Mouse (Mus musculus) brain, embryonic 14.5 days (tissue): ENCODE measurements around the gene Ppef1. TPM values are rescaled to one million over a fixed set of nuclear protein-coding genes. Genes with fewer than 3 reads are reported as not detected.

ENCODE experiments used
- DNase-seq: peaks from one replicate; pipeline ENCODE4 v3.0.0-alpha.2; 2011; ENCODE audit warnings: low read depth
- CTCF ChIP-seq: fragments of 200-500 bp; IDR thresholded peaks from 2 replicates; pipeline ENCODE4 v1.5.1; 2012; ENCODE audit warnings: inconsistent platforms, mild to moderate bottlenecking, moderate library complexity, borderline replicate concordance; ENCODE audit not compliant: insufficient read depth, insufficient read length; ENCODE audit errors: extremely low read depth
- POLR2A ChIP-seq: fragments of 200-500 bp; IDR thresholded peaks from 2 replicates; pipeline ENCODE4 v1.6.1; 2012; ENCODE audit warnings: mild to moderate bottlenecking, inconsistent platforms, borderline replicate concordance; ENCODE audit not compliant: poor library complexity, insufficient read depth, insufficient read length, severe bottlenecking; ENCODE audit errors: extremely low read depth
- polyA plus RNA-seq: library from polyadenylated mRNA; depleted of rRNA; stranded (reverse); fragments of >200 nt; gene quantifications from 2 replicates; pipeline ENCODE4 v1.2.3, GENCODE M21; 2012

Ppef1 gene
- polyA plus RNA-seq, 1 experiment: 1.6 TPM

- TF ChIP-seq CTCF (no peak), POLR2A (no peak)
- DNase-seq: no peak
These were observed 65.6 kb downstream of the Ppef1 start for GRCm38 (mm10) chrX:160669992-160670391.

- peak; percentile 63 for DNase-seq
- TF ChIP-seq POLR2A (no peak), CTCF (no peak)
These were observed 124.5 kb downstream of the Ppef1 start for GRCm38 (mm10) chrX:160610882-160611644.

- no peak for TF ChIP-seq CTCF
- TF ChIP-seq POLR2A: no peak
These were observed 125.1 kb downstream of the Ppef1 start for GRCm38 (mm10) chrX:160610482-160610881.

DNA sequence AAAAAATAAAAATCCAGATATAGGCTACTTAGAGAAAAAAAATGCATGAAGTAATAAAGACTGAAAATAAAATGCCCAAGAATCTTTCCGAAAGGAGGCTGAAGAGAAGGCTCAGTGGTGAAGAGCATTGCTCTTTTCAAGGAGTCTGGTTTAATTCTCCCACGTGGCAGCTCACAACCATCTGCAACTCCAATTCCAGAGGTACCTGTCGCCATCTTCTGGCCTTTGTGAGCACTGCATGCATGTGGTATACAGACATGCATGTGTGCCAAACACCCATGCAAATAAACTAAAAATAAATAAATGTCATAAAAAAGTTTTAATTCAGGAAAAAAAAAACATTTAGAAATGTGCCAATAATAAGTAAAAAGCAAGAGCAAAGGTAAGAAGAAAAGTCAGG is 125.7 kb downstream of the Ppef1 start:
- peak; percentile 28 for DNase-seq

More at GRCm38 (mm10) chrX:160610482-160610881, 125.1 kb downstream of the Ppef1 start:
- DNase-seq: no peak

GRCm38 (mm10) chrX:160603981-160604541 is 131.5 kb downstream of the Ppef1 start:
- peak; percentile 34 for DNase-seq
- TF ChIP-seq CTCF: no peak
- TF ChIP-seq POLR2A: no peak

More for the DNA sequence above, 125.7 kb downstream of the Ppef1 start:
- peak; percentile 48; the same call in 1 of the 2 replicates for TF ChIP-seq CTCF
- no peak for TF ChIP-seq POLR2A

DNA sequence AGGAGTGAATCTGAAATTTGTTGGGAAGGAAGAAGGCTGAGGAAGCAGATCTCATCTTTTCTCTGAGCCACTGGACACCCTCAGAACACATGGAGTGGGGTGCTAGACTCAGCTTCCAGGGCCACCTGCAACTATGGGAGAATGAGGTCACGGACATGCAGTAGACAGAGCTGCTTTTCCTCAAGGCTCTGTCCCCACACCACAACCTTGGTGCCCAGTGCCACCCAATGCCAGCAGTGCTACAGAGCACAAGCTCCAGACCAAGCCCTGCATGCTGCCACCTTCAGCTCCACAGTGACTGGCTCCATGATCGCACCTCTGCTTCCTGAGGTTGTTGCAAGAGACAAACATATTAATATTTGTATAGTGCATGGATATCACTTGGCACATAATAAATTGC is 132.2 kb downstream of the Ppef1 start:
- no peak for DNase-seq
- TF ChIP-seq POLR2A: no peak

GRCm38 (mm10) chrX:160602770-160603169 is 132.8 kb downstream of the Ppef1 start:
- DNase-seq: no peak
- TF ChIP-seq CTCF: no peak
- no peak for TF ChIP-seq POLR2A

DNA sequence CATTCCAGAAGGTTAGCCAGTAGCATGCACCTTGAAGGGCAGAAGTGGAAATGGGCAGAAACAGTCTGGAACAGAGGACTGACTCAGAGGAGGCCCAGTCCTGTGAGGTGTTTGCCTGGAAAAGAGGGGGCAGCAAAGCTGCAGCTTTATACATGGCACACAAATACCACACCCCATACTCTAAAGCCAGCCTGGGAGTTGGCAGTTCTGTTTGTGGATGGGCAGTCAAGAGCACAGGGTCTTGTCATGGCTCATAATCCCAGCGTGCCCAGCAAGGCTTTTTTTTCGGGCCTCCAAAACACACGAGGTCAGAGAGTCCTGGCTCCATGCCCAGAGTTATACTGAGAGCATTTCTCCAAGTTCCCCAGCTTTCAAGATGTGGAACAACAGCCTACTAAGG is 134.5 kb downstream of the Ppef1 start:
- DNase-seq: peak; percentile 52

GRCm38 (mm10) chrX:160598562-160599458 is 136.8 kb downstream of the Ppef1 start:
- peak; percentile 93 for DNase-seq
- TF ChIP-seq CTCF (no peak), POLR2A (no peak)

More for the DNA sequence above, 134.5 kb downstream of the Ppef1 start:
- TF ChIP-seq POLR2A: no peak
- TF ChIP-seq CTCF: no peak

DNA sequence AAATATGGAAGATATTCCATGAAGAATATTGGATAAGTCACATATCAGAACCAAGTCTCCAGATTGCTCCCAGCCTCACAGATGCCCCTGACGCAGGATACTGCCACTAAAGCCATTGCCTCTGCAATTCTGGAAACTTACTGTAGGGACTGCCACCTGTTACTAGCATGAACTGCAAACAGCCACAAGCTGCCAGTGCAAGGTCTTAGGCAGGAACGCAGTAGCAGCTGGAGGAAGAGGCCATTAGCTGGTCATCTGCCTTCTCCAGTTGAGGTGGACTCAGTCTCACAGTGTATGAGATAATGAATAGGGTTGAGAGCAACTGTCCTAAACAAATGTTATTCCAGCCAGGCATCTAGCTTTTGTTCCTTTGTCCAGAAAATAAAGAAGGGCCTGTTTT is 137.5 kb downstream of the Ppef1 start:
- DNase-seq: no peak

DNA sequence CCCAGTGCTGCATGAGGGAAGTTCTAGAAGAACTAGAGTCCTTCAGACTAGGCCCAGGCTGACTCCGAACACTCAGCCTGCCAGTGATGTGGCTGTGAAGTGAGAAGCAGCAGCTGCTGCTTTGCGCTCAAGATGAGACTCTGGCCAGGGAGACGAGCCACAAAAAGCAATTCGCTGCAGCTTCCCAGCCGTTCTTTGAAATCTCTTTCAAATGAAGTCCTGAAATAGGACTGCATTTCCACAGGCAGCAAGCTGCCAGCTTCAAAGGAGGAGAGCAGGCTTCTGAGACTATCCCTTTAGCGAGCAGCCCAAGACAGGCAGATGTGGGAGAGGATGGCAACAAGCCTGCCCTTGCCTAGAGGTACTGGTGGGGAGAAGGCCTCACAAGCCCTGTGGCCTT is 142.6 kb downstream of the Ppef1 start:
- TF ChIP-seq POLR2A (no peak), CTCF (no peak)
- DNase-seq: peak; percentile 37

More for the DNA sequence above, 137.5 kb downstream of the Ppef1 start:
- no peak for TF ChIP-seq POLR2A
- no peak for TF ChIP-seq CTCF

DNA sequence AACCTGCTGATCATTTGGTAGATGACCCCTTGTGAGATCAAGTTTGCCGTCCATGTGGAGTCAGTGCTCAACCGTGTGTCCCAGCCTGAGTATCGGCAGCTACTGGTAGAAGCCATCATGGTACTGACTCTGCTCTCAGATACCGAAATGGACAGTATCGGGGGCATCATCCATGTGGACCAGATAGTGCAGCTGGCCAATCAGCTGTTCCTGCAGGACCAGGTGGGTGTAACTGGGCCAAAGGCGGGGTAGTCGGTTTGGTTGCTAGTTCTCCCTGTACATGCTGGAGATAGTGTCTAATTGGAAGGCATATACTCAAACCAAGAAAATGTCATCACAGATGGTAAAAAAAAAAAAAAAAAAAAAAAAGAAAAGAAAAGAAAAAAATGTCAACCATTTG is 145.4 kb downstream of the Ppef1 start:
- no peak for TF ChIP-seq CTCF
- TF ChIP-seq POLR2A: no peak
- DNase-seq: no peak
